Mouse (Mus musculus) liver, embryonic 14.5 days (tissue): ENCODE data around the gene Fars2. TPM values are rescaled to one million over a fixed set of nuclear protein-coding genes. Genes with fewer than 3 reads are reported as not detected.

Experiments used
- ATAC-seq: fragments of 200-750 bp; cut with Nextera tagmentation; 2 replicates; pipeline ENCODE4 v1.8.0; 2017; ENCODE audit warnings: moderate number of reproducible peaks, mild to moderate bottlenecking, moderate library complexity; ENCODE audit not compliant: insufficient read depth
- DNase-seq, 3 experiments: peaks; one replicate each; pipeline ENCODE4 v3.0.0-alpha.2; 2012 to 2013; ENCODE audit warnings: low read depth in 3 of 3, low spot score in 3 of 3
- H3K27ac ChIP-seq: fragments of 300-500 bp; sonication (generic); 2 replicates; pipeline ENCODE4 v1.5.1; 2014; ENCODE audit warnings: moderate library complexity, mild to moderate bottlenecking, control low read depth, inconsistent platforms
- H3K27me3 ChIP-seq: fragments of 300-500 bp; sonication (generic); 2 replicates; pipeline ENCODE4 v1.6.1; 2014; ENCODE audit warnings: mild to moderate bottlenecking, low read length, moderate library complexity; ENCODE audit not compliant: control insufficient read depth, insufficient read depth
- H3K36me3 ChIP-seq: fragments of 300-500 bp; sonication (generic); replicated peaks from 2 replicates; pipeline ENCODE4 v1.6.1; 2014; ENCODE audit warnings: low read depth; ENCODE audit not compliant: control insufficient read depth, insufficient read depth
- H3K4me1 ChIP-seq, 2 experiments: fragments of 200-500 bp in 1 of 2; fragments of 300-500 bp in 1 of 2; sonication (generic) in 1 of 2; replicated peaks; 2 replicates each; pipeline ENCODE4 v1.6.1; 2012 to 2014; ENCODE audit warnings: antibody characterized with exemption in 1 of 2, inconsistent platforms in 1 of 2, low read length in 1 of 2; ENCODE audit not compliant: control insufficient read depth in 2 of 2, insufficient read depth in 2 of 2
- H3K4me2 ChIP-seq: fragments of 300-500 bp; sonication (generic); 2 replicates; pipeline ENCODE4 v1.6.1; 2014; ENCODE audit warnings: low read depth, mild to moderate bottlenecking, control low read depth, moderate library complexity
- H3K4me3 ChIP-seq, 2 experiments: fragments of 200-500 bp in 1 of 2; fragments of 300-500 bp in 1 of 2; sonication (generic) in 1 of 2; 2 replicates each; pipeline ENCODE4 v1.5.1; 2012 to 2014; ENCODE audit warnings: low read depth in 2 of 2, low read length in 2 of 2, mild to moderate bottlenecking in 2 of 2, control low read depth in 1 of 2, inconsistent platforms in 1 of 2, moderate library complexity in 1 of 2; ENCODE audit not compliant: insufficient read depth in 1 of 2
- H3K9ac ChIP-seq: fragments of 300-500 bp; sonication (generic); replicated peaks from 2 replicates; pipeline ENCODE4 v1.6.1; 2014; ENCODE audit warnings: mild to moderate bottlenecking, control low read depth, moderate library complexity
- H3K9me3 ChIP-seq: fragments of 300-500 bp; sonication (generic); 2 replicates; pipeline ENCODE4 v1.6.1; 2016; ENCODE audit warnings: low read length, mixed read lengths; ENCODE audit not compliant: control insufficient read depth
- CTCF ChIP-seq: IDR thresholded peaks from 2 replicates; pipeline ENCODE4 v1.5.1; 2016; ENCODE audit warnings: antibody characterized with exemption, low read depth, control low read depth
- EP300 ChIP-seq: IDR thresholded peaks from 2 replicates; pipeline ENCODE4 v1.6.1; 2016; ENCODE audit warnings: antibody characterized with exemption, low read depth
- WGBS: fragments of 180-500 bp; shearing (Covaris S2); extraction: QIAGEN DNeasy Blood & Tissue Kit; methylation state at CpG from one replicate; pipeline ENCODE4 v1.1.7; 2014; ENCODE audit not compliant: insufficient replicate concordance; 5-methylcytosine and 5-hydroxymethylcytosine counted together
- polyA plus RNA-seq, 2 experiments: library from polyadenylated mRNA; depleted of rRNA in 1 of 2; stranded (reverse) in 1 of 2; unstranded in 1 of 2; fragments of >200 nt; fragmentation: Nextera tagmentation in 1 of 2; extraction: Ambion mirVana in 1 of 2; gene quantifications; 2 replicates each; pipeline versions ENCODE4 v1.2.1 to v1.2.3; 2012 to 2014

Fars2 gene
- polyA plus RNA-seq, 2 experiments = 18.8 to 23.0 TPM

DNA sequence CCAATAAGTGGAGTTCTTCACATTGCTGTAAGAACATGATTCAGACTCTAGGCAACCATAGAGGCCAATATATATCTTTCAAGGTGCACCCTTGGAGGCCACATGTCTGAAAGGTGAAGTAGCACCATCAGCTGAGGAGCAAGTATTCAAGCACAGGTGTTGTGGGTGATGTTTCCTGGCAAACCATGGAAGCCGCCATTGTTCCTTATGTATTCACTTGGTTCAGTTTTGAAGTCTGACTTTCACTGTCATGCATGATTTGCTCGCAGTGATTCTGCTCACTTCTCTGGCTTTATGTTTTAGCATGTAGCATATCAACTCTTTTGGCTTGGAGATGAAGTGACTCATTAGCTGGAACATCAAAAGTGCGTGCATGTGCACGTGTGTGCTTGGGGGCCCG is 56.9 kb downstream of the Fars2 start:
- H3K4me2 ChIP-seq = no peak overlapping the region
- DNase-seq (no peak), ATAC-seq (no peak)
- H3K9ac ChIP-seq = no peak overlapping the region
- no peaks in the 10 kb centered on the region for H3K27me3 ChIP-seq
- H3K4me1 ChIP-seq = peaks cover 3 to 13% of the 10 kb centered on the region in 2 experiments
- WGBS = 84% methylated on average over 5 of the region's 5 CpGs
- no peak overlapping the region for H3K4me3 ChIP-seq
- TF ChIP-seq EP300 = no peak
- no peak for TF ChIP-seq CTCF
- H3K27ac ChIP-seq = no peak overlapping the region
- H3K36me3 ChIP-seq = no peaks in the 10 kb centered on the region
- H3K9me3 ChIP-seq = no peaks in the 10 kb centered on the region

- Histone ChIP-seq H3K4me3 (no peak overlapping the region), H3K27ac (no peak overlapping the region), H3K4me1 (peaks cover 3 to 13% of the 10 kb centered on the region in 2 experiments), H3K9ac (no peak overlapping the region), H3K9me3 (no peaks in the 10 kb centered on the region), H3K36me3 (no peaks in the 10 kb centered on the region), H3K4me2 (no peak overlapping the region), H3K27me3 (no peaks in the 10 kb centered on the region)
- TF ChIP-seq EP300 (no peak), CTCF (no peak)
- WGBS = 75% methylated on average over 4 of the region's 4 CpGs
- ATAC-seq = no peak
- DNase-seq = no peak
Measured at GRCm38 (mm10) chr13:36174772-36175171, 57.6 kb downstream of the Fars2 start.

GRCm38 (mm10) chr13:36181231-36181630 is 64.0 kb downstream of the Fars2 start:
- no peak for TF ChIP-seq EP300
- no peak for ATAC-seq

GRCm38 (mm10) chr13:36190577-36190976 is 73.4 kb downstream of the Fars2 start:
- no peaks in the 10 kb centered on the region for H3K36me3 ChIP-seq
- H3K4me1 ChIP-seq = peaks cover 0 to 2% of the 10 kb centered on the region in 2 experiments; a peak in 2 of 4 replicates
- TF ChIP-seq CTCF = peak; percentile 43; the same call in 1 of the 2 replicates
- no peak for TF ChIP-seq EP300
- DNase-seq (no peak), ATAC-seq (no peak)
- peak overlapping the region; percentile 11; the same call in 1 of the 2 replicates for H3K4me2 ChIP-seq
- no peak overlapping the region for H3K4me3 ChIP-seq
- H3K27ac ChIP-seq = no peak overlapping the region
- H3K27me3 ChIP-seq = no peaks in the 10 kb centered on the region
- H3K9me3 ChIP-seq = no peaks in the 10 kb centered on the region
- 69% methylated on average over 2 of the region's 2 CpGs for WGBS
- no peak overlapping the region for H3K9ac ChIP-seq

More at GRCm38 (mm10) chr13:36181231-36181630, 64.0 kb downstream of the Fars2 start:
- Histone ChIP-seq H3K4me1 (no peaks in the 10 kb centered on the region; a peak in 1 of 4 replicates), H3K36me3 (no peaks in the 10 kb centered on the region), H3K27me3 (no peaks in the 10 kb centered on the region), H3K9me3 (no peaks in the 10 kb centered on the region), H3K4me3 (no peak overlapping the region), H3K4me2 (no peak overlapping the region), H3K9ac (no peak overlapping the region), H3K27ac (no peak overlapping the region)
- DNase-seq = no peak
- 72% methylated on average over 2 of the region's 2 CpGs for WGBS

DNA sequence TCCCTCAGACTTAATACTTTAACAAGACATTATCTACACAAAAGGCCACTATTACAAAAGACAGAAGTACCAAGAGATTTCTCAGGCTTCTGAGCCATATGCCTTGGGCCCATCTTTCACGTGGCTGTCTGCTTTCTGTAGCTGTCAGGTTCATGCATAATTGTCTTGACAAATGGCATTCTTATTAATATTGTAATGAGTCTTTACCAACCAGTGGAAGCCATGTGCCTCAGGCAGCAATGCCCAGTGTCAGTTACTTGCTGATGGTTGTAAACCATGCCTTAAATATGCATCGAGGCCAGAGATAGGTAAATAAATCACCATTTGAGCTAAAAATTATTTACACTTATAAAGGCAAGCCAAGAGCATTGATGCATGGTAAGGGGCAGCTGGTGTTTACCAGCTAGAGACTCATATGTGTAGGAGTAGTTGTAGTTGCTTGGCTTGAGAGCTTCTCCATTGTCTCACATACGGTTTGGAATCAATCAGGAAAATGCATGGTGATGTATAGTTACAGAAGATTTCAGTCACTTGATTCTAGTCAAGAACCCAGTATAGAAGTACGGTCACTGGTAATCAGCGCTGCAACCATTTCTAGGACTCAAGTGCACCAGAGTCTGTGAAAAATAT is 76.4 kb downstream of the Fars2 start:
- no peak overlapping the region for H3K9ac ChIP-seq
- H3K27me3 ChIP-seq = no peaks in the 10 kb centered on the region
- H3K36me3 ChIP-seq = no peaks in the 10 kb centered on the region
- peaks cover 0 to 5% of the 10 kb centered on the region in 2 experiments; a peak in 2 of 4 replicates for H3K4me1 ChIP-seq
- no peak for TF ChIP-seq EP300
- TF ChIP-seq CTCF = no peak
- H3K4me2 ChIP-seq = no peak overlapping the region
- no peak overlapping the region for H3K4me3 ChIP-seq
- WGBS = 70% methylated on average over 5 of the region's 5 CpGs
- no peaks in the 10 kb centered on the region for H3K9me3 ChIP-seq
- no peak for DNase-seq
- no peak for ATAC-seq
- no peak overlapping the region for H3K27ac ChIP-seq
